Mouse (Mus musculus): ENCODE data around the gene Gpcpd1. TPM values are rescaled to one million over a fixed set of nuclear protein-coding genes. Genes with fewer than 3 reads are reported as not detected.

Gene Gpcpd1
- polyA plus RNA-seq, 1 experiment from 2014 or later, result 28.8 TPM

GRCm38 (mm10) chr2:132481547-132481946, 106.0 kb downstream of the Gpcpd1 start:
- Histone ChIP-seq H3K9ac (ENCODE audit: low read length) (no peak overlapping the region), H3K4me1 (ENCODE audit: control insufficient read depth, insufficient read depth, low read length) (no peaks in the 10 kb centered on the region), H3K27me3 (ENCODE audit: control insufficient read depth, insufficient read depth, low read length) (no peaks in the 10 kb centered on the region), H3K4me2 (ENCODE audit: low read depth, low read length) (no peak overlapping the region), H3K9me3 (replicated peaks; ENCODE audit: control insufficient read depth, low read length) (no peaks in the 10 kb centered on the region), H3K27ac (ENCODE audit: low read length) (no peak overlapping the region), H3K36me3 (ENCODE audit: control insufficient read depth, insufficient read depth) (no peaks in the 10 kb centered on the region), H3K4me3 (ENCODE audit: low read length) (no peak overlapping the region)
- ATAC-seq (replicated peaks; ENCODE audit: extremely low read depth, insufficient read depth, low FRiP score), result no peak
- 72% methylated on average over 3 of the region's 3 CpGs for WGBS

Other genes with a start within 250 kb of the Gpcpd1 start
- 0.91 and 1.5 TPM in 2 replicates for gene Prokr2, start 202.3 kb downstream of the Gpcpd1 start, polyA plus RNA-seq (2015; fragmentation: Nextera tagmentation; extraction: Ambion mirVana)
- gene Shld1, start 99.2 kb upstream of the Gpcpd1 start, polyA plus RNA-seq (2015; fragmentation: Nextera tagmentation; extraction: Ambion mirVana), result 11.4 and 11.5 TPM in 2 replicates
- 0.22 and 0.45 TPM in 2 replicates for gene Chgb, start 193.5 kb upstream of the Gpcpd1 start, polyA plus RNA-seq (2015; fragmentation: Nextera tagmentation; extraction: Ambion mirVana)
- gene Trmt6, start 228.3 kb upstream of the Gpcpd1 start, polyA plus RNA-seq (2015; fragmentation: Nextera tagmentation; extraction: Ambion mirVana), result 15.1 and 16.1 TPM in 2 replicates
- 8.7 and 10.0 TPM in 2 replicates for gene Mcm8, start 228.4 kb upstream of the Gpcpd1 start, polyA plus RNA-seq (2015; fragmentation: Nextera tagmentation; extraction: Ambion mirVana)

All from heart, embryonic 16.5 days (tissue).